Mouse (Mus musculus) hindbrain, embryonic 14.5 days (tissue): Measurements from ENCODE around the gene Armc5. TPM values are rescaled to one million over a fixed set of nuclear protein-coding genes. Genes with fewer than 3 reads are reported as not detected.

Experiments used
- ATAC-seq: fragments of 200-750 bp; cut with Nextera tagmentation; 2 replicates; pipeline ENCODE4 v1.8.0; 2017; ENCODE audit warnings: moderate number of reproducible peaks, mild to moderate bottlenecking, moderate TSS enrichment, moderate library complexity; ENCODE audit not compliant: low FRiP score
- DNase-seq: peaks from one replicate; pipeline ENCODE4 v3.0.0-alpha.2; 2015; ENCODE audit warnings: low spot score
- H3K27ac ChIP-seq: fragments of 300-500 bp; sonication (generic); 2 replicates; pipeline ENCODE4 v1.5.1; 2014; ENCODE audit warnings: mild to moderate bottlenecking, moderate library complexity
- H3K27me3 ChIP-seq: fragments of 300-500 bp; sonication (generic); 2 replicates; pipeline ENCODE4 v1.6.1; 2014; ENCODE audit warnings: mild to moderate bottlenecking, low read length, mixed read lengths; ENCODE audit not compliant: control insufficient read depth, insufficient read depth
- H3K36me3 ChIP-seq: fragments of 300-500 bp; sonication (generic); replicated peaks from 2 replicates; pipeline ENCODE4 v1.6.1; 2014; ENCODE audit not compliant: control insufficient read depth, insufficient read depth
- H3K4me1 ChIP-seq: fragments of 300-500 bp; sonication (generic); replicated peaks from 2 replicates; pipeline ENCODE4 v1.6.1; 2014; ENCODE audit warnings: antibody characterized with exemption, low read length, mixed read lengths; ENCODE audit not compliant: control insufficient read depth, insufficient read depth
- H3K4me2 ChIP-seq: fragments of 300-500 bp; sonication (generic); replicated peaks from 2 replicates; pipeline ENCODE4 v1.6.1; 2014; ENCODE audit warnings: mild to moderate bottlenecking, moderate library complexity
- H3K4me3 ChIP-seq: fragments of 300-500 bp; sonication (generic); replicated peaks from 2 replicates; pipeline ENCODE4 v1.5.1; 2014; ENCODE audit warnings: mild to moderate bottlenecking, low read length
- H3K9ac ChIP-seq: fragments of 300-500 bp; sonication (generic); 2 replicates; pipeline ENCODE4 v1.6.1; 2014
- H3K9me3 ChIP-seq: fragments of 300-500 bp; sonication (generic); 2 replicates; pipeline ENCODE4 v1.6.1; 2016; ENCODE audit warnings: low read length; ENCODE audit not compliant: control insufficient read depth
- WGBS: fragments of 180-500 bp; shearing (Covaris S2); extraction: QIAGEN DNeasy Blood & Tissue Kit; methylation state at CpG from one replicate; pipeline ENCODE4 v1.1.7; 2014; 5-methylcytosine and 5-hydroxymethylcytosine counted together
- polyA plus RNA-seq: library from polyadenylated mRNA; unstranded; fragments of >200 nt; fragmentation: Nextera tagmentation; extraction: Ambion mirVana; gene quantifications from 2 replicates; pipeline ENCODE4 v1.2.1, GENCODE M21; 2014

Armc5 gene
- polyA plus RNA-seq, 1 experiment from 2014 or later, result 10.7 TPM

DNA sequence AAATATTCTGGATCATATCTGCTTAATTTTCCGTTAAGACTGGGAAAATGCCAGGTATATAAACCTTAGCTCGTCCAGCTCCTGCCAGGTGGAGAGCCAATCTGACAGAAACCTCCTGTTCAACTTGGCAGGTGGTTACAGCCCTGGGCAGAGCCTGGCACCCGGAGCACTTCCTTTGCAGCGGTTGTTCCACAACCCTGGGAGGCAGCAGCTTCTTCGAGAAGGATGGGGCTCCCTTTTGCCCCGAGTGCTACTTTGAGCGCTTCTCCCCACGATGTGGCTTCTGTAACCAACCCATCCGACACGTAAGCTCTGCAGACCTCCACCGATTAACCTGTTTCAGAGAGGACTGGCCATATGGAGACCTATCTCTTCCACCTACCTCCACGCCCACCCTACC lies 14.8 kb downstream of the Armc5 start:
- Histone ChIP-seq H3K27me3 (no peaks in the 10 kb centered on the region), H3K27ac (no peak overlapping the region), H3K4me3 (peak overlapping the region; percentile 30; the same call in 1 of the 2 replicates), H3K9ac (no peak overlapping the region), H3K4me2 (peak overlapping the region; percentile 55), H3K9me3 (no peaks in the 10 kb centered on the region), H3K4me1 (peaks cover 9% of the 10 kb centered on the region), H3K36me3 (no peaks in the 10 kb centered on the region)
- ATAC-seq (no peak), DNase-seq (no peak)
- WGBS, result 54% methylated on average over 12 of the region's 12 CpGs

DNA sequence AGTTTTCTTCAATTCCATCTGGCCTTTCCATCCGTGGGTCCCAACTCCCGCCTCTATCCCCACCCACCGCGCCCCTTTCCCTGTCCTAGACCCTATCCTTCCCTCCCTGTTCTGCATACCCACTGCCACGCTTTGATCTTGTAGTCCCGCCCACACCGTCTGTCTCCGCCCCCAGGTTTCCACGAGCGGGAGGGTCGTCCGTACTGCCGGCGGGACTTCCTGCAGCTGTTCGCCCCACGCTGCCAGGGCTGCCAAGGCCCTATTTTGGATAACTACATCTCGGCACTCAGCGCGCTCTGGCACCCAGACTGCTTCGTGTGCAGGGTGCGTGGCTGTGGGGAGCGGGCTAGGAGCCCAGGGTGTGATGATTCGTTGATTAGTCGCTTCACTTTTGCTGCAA lies 15.5 kb downstream of the Armc5 start:
- Histone ChIP-seq H3K9ac (peak overlapping the region; percentile 46; the same call in 1 of the 2 replicates), H3K27ac (no peak overlapping the region), H3K9me3 (no peaks in the 10 kb centered on the region), H3K4me3 (peak overlapping the region; percentile 30), H3K4me2 (peak overlapping the region; percentile 55), H3K4me1 (peaks cover 9% of the 10 kb centered on the region), H3K27me3 (no peaks in the 10 kb centered on the region), H3K36me3 (no peaks in the 10 kb centered on the region)
- WGBS, result 12% methylated on average over 24 of the region's 24 CpGs
- DNase-seq (peak; percentile 28), ATAC-seq (peak; percentile 65; the same call in 1 of the 2 replicates)

DNA sequence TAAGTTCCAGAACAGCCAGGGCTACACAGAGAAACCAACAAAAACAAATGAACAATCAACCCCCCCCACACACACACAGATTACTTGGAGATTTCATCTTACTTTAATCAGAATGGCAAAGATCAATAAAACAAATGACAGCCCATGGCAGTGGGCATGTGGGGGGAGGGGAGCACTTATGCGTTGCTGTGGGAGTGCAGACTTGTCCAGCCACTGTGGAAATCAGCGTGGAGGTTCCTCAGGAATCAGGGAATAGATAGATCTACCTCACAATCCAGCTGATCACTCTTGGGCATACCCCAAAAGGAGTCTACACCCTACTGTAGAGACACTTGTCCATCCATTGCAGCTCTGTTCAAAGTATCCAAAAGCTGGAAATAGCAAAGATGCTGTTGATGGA lies 17.8 kb downstream of the Armc5 start:
- H3K4me2 ChIP-seq, result no peak overlapping the region
- no peaks in the 10 kb centered on the region for H3K9me3 ChIP-seq
- H3K4me3 ChIP-seq, result no peak overlapping the region
- 61% methylated on average over 2 of the region's 2 CpGs for WGBS
- no peak for DNase-seq
- no peak overlapping the region for H3K27ac ChIP-seq
- no peak for ATAC-seq
- no peak overlapping the region for H3K9ac ChIP-seq
- H3K4me1 ChIP-seq, result peaks cover 9% of the 10 kb centered on the region
- H3K27me3 ChIP-seq, result no peaks in the 10 kb centered on the region
- H3K36me3 ChIP-seq, result no peaks in the 10 kb centered on the region

DNA sequence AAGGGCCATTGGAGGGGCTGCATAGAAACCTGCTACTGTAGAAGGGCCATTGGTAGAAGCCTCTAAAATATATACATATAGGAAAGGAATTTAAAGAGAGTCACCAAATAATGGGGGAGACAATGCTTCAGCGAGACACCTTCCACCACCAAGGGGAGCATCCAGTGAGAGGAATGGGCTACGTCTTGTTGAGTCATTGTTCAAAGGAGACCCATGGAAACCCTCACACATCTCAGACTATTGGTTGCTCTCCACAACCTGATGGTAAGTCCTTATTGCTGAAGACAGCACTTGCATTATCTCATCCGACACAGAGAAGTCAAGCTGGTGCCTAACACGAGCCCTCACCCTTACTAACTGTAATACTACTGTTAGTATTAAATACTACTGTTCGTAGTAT lies 18.6 kb downstream of the Armc5 start:
- peaks cover 9% of the 10 kb centered on the region for H3K4me1 ChIP-seq
- H3K9me3 ChIP-seq, result no peaks in the 10 kb centered on the region
- no peak overlapping the region for H3K4me3 ChIP-seq
- 89% methylated on average over 5 of the region's 5 CpGs for WGBS
- no peaks in the 10 kb centered on the region for H3K27me3 ChIP-seq
- no peaks in the 10 kb centered on the region for H3K36me3 ChIP-seq
- DNase-seq (no peak), ATAC-seq (no peak)
- no peak overlapping the region for H3K4me2 ChIP-seq
- H3K27ac ChIP-seq, result no peak overlapping the region
- H3K9ac ChIP-seq, result no peak overlapping the region

DNA sequence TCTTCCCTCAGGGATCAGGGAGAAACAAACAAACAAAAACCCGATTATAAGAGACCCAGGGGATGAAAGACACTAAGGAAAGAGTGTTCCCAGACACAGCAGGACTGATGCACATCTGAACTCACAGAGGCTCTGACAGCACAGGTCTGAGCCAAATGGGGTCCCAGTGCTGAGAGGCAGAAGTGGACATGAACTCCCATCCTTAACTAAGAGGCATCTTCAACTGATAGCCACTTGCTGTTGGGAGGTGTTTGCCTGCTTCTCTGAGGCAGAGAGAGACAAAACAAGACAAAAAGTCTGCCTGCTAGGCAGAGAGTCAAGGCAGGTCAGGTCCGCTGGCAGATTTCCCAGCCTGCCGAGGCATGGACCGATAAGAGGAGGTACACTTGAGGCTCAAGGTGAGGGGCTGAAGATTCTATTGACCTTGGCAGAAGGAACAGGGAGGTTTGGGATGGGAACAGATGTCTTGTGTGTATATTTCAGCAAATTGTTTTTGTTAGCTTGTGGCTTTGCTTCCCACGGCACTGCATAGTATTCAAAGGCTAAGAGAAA lies 19.7 kb downstream of the Armc5 start:
- Histone ChIP-seq H3K4me3 (no peak overlapping the region), H3K9me3 (no peaks in the 10 kb centered on the region), H3K4me1 (peaks cover 9% of the 10 kb centered on the region), H3K27me3 (no peaks in the 10 kb centered on the region), H3K4me2 (no peak overlapping the region), H3K27ac (no peak overlapping the region), H3K36me3 (no peaks in the 10 kb centered on the region), H3K9ac (no peak overlapping the region)
- ATAC-seq, result no peak
- 54% methylated on average over 5 of the region's 5 CpGs for WGBS
- DNase-seq, result no peak

DNA sequence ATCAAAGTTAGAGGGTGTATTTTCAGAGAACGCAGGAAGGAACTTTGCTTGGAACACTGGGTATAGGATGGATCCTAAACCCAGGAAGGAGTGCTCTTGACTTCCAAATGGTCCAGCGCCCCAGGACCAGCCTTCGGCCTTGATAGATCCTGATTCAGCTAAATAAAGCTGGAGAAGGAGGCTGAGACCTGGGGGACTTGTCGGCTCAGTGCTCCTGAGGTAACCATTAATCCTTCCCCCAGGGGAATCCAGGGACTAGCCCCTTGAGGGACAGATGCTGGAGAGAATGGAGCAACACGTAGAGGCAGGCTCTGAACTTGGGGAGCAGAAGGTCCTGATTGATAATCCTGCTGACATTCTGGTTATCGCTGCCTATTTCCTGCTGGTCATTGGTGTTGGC lies 28.3 kb downstream of the Armc5 start, which contains the start of gene Slc5a2:
Gene Slc5a2 (plus strand): TSS at position 247 of the 400 bp plus-strand sequence.
- Histone ChIP-seq H3K27ac (no peak within 1 kb of the TSS), H3K9ac (no peak within 1 kb of the TSS), H3K4me2 (no peak within 1 kb of the TSS), H3K4me3 (no peak within 1 kb of the TSS), H3K36me3 (no peaks in the 10 kb centered on the region), H3K9me3 (no peaks in the 10 kb centered on the region), H3K27me3 (no peaks in the 10 kb centered on the region), H3K4me1 (no peaks in the 10 kb centered on the region)
- WGBS, result 87% methylated on average over 6 of the region's 6 CpGs
- DNase-seq, result no peak
- ATAC-seq, result no peak

DNA sequence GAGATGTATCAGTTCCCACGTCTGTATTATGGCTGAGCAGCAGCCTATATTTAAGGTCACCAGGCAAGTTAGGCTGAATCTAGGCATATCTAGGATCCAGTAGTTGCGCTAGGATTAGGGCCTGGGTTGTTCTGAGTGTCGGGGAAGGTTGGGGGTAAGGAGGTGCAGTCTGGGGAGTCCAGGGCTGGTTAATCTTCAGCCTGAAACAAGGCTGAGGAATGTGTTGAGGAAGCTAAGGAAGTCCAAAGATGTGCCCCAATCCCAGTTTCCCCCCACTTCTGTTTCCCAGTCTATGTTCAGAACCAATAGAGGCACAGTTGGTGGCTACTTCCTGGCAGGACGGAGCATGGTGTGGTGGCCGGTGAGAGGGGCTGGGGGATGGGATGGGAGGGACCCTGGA lies 28.9 kb downstream of the Armc5 start:
- no peaks in the 10 kb centered on the region for H3K4me1 ChIP-seq
- no peak for ATAC-seq
- no peak overlapping the region for H3K4me2 ChIP-seq
- H3K9ac ChIP-seq, result no peak overlapping the region
- no peak overlapping the region for H3K27ac ChIP-seq
- H3K9me3 ChIP-seq, result no peaks in the 10 kb centered on the region
- WGBS, result 78% methylated on average over 5 of the region's 5 CpGs
- DNase-seq, result no peak
- H3K36me3 ChIP-seq, result 0 out of 2 replicates have a peak, but pooled peaks cover under 1% of the 10 kb centered on the region
- H3K27me3 ChIP-seq, result no peaks in the 10 kb centered on the region
- H3K4me3 ChIP-seq, result no peak overlapping the region

DNA sequence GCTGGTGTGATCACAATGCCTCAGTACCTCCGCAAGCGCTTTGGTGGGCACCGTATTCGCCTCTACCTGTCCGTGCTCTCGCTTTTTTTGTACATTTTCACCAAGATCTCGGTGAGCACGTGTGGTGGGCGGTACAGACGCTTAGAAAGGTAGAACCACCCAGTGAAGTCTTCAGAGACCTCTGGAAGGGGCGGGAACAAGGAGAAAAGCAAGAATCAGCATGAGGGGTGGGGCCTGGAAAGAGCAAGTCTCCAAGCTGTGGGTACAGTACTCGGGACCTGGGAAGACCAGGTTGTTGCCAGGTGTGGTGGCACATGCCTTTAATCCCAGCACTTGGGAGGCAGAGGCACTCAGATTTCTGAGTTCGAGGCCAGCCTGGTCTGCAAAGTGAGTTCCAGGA lies 30.2 kb downstream of the Armc5 start:
- Histone ChIP-seq H3K4me2 (no peak overlapping the region), H3K4me1 (no peaks in the 10 kb centered on the region), H3K9me3 (no peaks in the 10 kb centered on the region), H3K27me3 (no peaks in the 10 kb centered on the region), H3K4me3 (no peak overlapping the region), H3K9ac (no peak overlapping the region), H3K36me3 (peaks cover 14% of the 10 kb centered on the region), H3K27ac (no peak overlapping the region)
- DNase-seq (no peak), ATAC-seq (no peak)
- whole genome bisulfite sequencing, result 68% methylated on average over 13 of the region's 13 CpGs

DNA sequence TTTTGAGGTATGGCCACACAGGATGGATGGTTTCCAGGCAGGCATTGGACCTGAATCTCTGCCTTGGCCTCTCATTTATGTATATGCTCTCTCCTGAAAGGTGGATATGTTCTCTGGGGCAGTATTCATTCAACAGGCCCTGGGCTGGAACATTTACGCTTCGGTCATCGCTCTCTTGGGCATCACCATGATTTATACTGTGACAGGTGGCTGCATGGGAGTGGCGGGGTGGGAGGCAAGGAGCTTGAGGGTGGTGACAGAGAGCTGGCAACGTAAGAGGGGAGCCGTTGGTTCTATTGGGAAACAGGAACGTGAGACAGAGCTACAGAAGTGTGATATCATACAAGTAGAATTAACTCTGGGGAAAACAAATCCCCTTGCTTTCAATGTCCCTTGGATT lies 30.7 kb downstream of the Armc5 start:
- no peak for ATAC-seq
- DNase-seq, result no peak
- Histone ChIP-seq H3K27me3 (no peaks in the 10 kb centered on the region), H3K27ac (no peak overlapping the region), H3K9ac (no peak overlapping the region), H3K36me3 (peaks cover 17% of the 10 kb centered on the region), H3K4me1 (no peaks in the 10 kb centered on the region), H3K4me2 (no peak overlapping the region), H3K9me3 (no peaks in the 10 kb centered on the region), H3K4me3 (no peak overlapping the region)
- WGBS, result 92% methylated on average over 7 of the region's 7 CpGs

DNA sequence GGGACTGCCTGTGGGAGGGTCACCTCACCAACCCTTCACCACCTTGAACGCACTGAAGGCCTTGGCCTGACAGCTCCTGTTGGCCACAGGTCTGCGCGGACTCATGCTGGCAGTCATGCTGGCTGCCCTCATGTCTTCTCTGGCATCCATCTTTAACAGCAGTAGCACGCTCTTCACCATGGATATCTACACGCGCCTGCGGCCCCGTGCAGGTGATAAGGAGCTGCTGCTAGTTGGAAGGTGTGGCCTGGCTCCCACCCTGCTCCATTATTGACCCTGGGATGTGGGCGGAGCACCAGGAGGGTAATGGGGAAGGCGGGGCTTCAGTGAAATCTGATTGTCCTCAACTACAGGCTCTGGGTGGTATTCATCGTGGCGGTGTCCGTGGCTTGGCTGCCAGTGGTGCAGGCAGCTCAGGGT lies 33.3 kb downstream of the Armc5 start:
- Histone ChIP-seq H3K9me3 (no peaks in the 10 kb centered on the region), H3K4me1 (no peaks in the 10 kb centered on the region), H3K9ac (no peak overlapping the region), H3K27me3 (no peaks in the 10 kb centered on the region), H3K27ac (no peak overlapping the region), H3K36me3 (peaks cover 44% of the 10 kb centered on the region), H3K4me3 (no peak overlapping the region), H3K4me2 (no peak overlapping the region)
- ATAC-seq, result no peak
- no peak for DNase-seq
- WGBS, result 56% methylated on average over 13 of the region's 13 CpGs
